Mouse (Mus musculus) myocyte (in vitro differentiated cells): Measurements from ENCODE around the gene 2410015M20Rik. TPM values are rescaled to one million over a fixed set of nuclear protein-coding genes. Genes with fewer than 3 reads are reported as not detected.
"Not testable (repeated sequence)": the region's sequence is repeated elsewhere in the genome, so short reads cannot be mapped to it uniquely, and the experiment has no call there.

ENCODE experiments used
- H3K27me3 ChIP-seq: one replicate; pipeline ENCODE4 v1.6.1; 2011; ENCODE audit not compliant: control insufficient read depth, insufficient read depth, insufficient read length
- H3K36me3 ChIP-seq: one replicate; pipeline ENCODE4 v1.6.1; 2011; ENCODE audit not compliant: control insufficient read depth, insufficient read depth
- H3K4me2 ChIP-seq: one replicate; pipeline ENCODE4 v1.6.1; 2011; ENCODE audit warnings: low read depth, control low read depth
- H3K4me3 ChIP-seq: one replicate; pipeline ENCODE4 v1.5.1; 2011; ENCODE audit warnings: mild to moderate bottlenecking, control low read depth, moderate library complexity
- H3K79me2 ChIP-seq: one replicate; pipeline ENCODE4 v1.6.1; 2011; ENCODE audit not compliant: control insufficient read depth, insufficient read depth
- H3ac ChIP-seq: one replicate; pipeline ENCODE4 v1.6.1; 2011; ENCODE audit not compliant: control insufficient read depth, insufficient read length
- CEBPB ChIP-seq: IDR thresholded peaks from 2 replicates; pipeline ENCODE4 v1.6.1; 2011; ENCODE audit warnings: mild to moderate bottlenecking, moderate library complexity; ENCODE audit not compliant: poor library complexity, insufficient read depth, severe bottlenecking
- E2F4 ChIP-seq: IDR thresholded peaks from one replicate; pipeline ENCODE4 v1.6.1; 2011; ENCODE audit warnings: mild to moderate bottlenecking, control low read depth, moderate library complexity; ENCODE audit not compliant: insufficient read depth
- MAX ChIP-seq: IDR thresholded peaks from one replicate; pipeline ENCODE4 v1.6.1; 2011; ENCODE audit warnings: low read depth, mild to moderate bottlenecking, control low read depth
- MYOD1 ChIP-seq, 3 experiments: IDR thresholded peaks; one replicate each; pipeline ENCODE4 v1.6.1; 2011; ENCODE audit warnings: control low read depth in 2 of 3, low read depth in 2 of 3, mild to moderate bottlenecking in 2 of 3, moderate library complexity in 1 of 3; ENCODE audit not compliant: insufficient read length in 2 of 3, control insufficient read depth in 1 of 3
- MYOG ChIP-seq, 3 experiments: IDR thresholded peaks; one replicate each; pipeline ENCODE4 v1.6.1; 2011; ENCODE audit warnings: control low read depth in 2 of 3, low read depth in 2 of 3, mild to moderate bottlenecking in 2 of 3; ENCODE audit not compliant: insufficient read length in 2 of 3, control insufficient read depth in 1 of 3, insufficient read depth in 1 of 3
- POLR2A ChIP-seq: IDR thresholded peaks from one replicate; pipeline ENCODE4 v1.6.1; 2011; ENCODE audit warnings: low read depth, mild to moderate bottlenecking, control low read depth, moderate library complexity; ENCODE audit not compliant: insufficient read length
- POLR2AphosphoS2 ChIP-seq: IDR thresholded peaks from one replicate; pipeline ENCODE4 v1.6.1; 2011; ENCODE audit warnings: low read depth, control low read depth; ENCODE audit not compliant: insufficient read length
- REST ChIP-seq: IDR thresholded peaks from one replicate; pipeline ENCODE4 v1.6.1; 2011; ENCODE audit warnings: mild to moderate bottlenecking, control low read depth, moderate library complexity; ENCODE audit not compliant: insufficient read depth, insufficient read length
- SRF ChIP-seq: IDR thresholded peaks from one replicate; pipeline ENCODE4 v1.6.1; 2011; ENCODE audit warnings: low read depth; ENCODE audit not compliant: control insufficient read depth, insufficient read length
- TCF12 ChIP-seq: IDR thresholded peaks from one replicate; pipeline ENCODE4 v1.6.1; 2011; ENCODE audit warnings: mild to moderate bottlenecking, control low read depth; ENCODE audit not compliant: poor library complexity, insufficient read depth, severe bottlenecking
- TCF3 ChIP-seq: IDR thresholded peaks from one replicate; pipeline ENCODE4 v1.6.1; 2011; ENCODE audit warnings: low read depth, control low read depth; ENCODE audit not compliant: insufficient read length
- USF1 ChIP-seq: IDR thresholded peaks from one replicate; pipeline ENCODE4 v1.6.1; 2011; ENCODE audit warnings: low read depth, mild to moderate bottlenecking, control low read depth, moderate library complexity
- polyA plus RNA-seq: library from polyadenylated mRNA; unstranded; fragments of >200 nt; fragmentation: generic; extraction: Trizol; gene quantifications from one replicate; pipeline ENCODE4 v1.2.1, GENCODE M21; 2012; ENCODE audit warnings: missing spikeins

Gene 2410015M20Rik
- polyA plus RNA-seq, 1 experiment, result 587 TPM

GRCm38 (mm10) chr17:56647546-56647945 is 38.0 kb upstream of the 2410015M20Rik start:
- Histone ChIP-seq H3K4me2 (no peak overlapping the region), H3K4me3 (no peak overlapping the region), H3ac (no peak overlapping the region), H3K79me2 (no peaks in the 10 kb centered on the region), H3K27me3 (peaks cover 5% of the 10 kb centered on the region), H3K36me3 (no peaks in the 10 kb centered on the region)
- no peak for TF ChIP-seq SRF
- TF ChIP-seq TCF12, result no peak
- TF ChIP-seq MYOG (IDR thresholded peaks at IDR 0.05; ENCODE audit: control insufficient read depth in 1 of 3, insufficient read depth in 1 of 3, insufficient read length in 2 of 3, low read depth in 2 of 3), result no peak
- TF ChIP-seq MAX, result no peak
- TF ChIP-seq E2F4, result no peak
- TF ChIP-seq POLR2A, result no peak
- TF ChIP-seq POLR2AphosphoS2, result no peak
- TF ChIP-seq TCF3, result no peak
- no peak for TF ChIP-seq REST
- TF ChIP-seq MYOD1 (IDR thresholded peaks at IDR 0.05; ENCODE audit: control insufficient read depth in 1 of 3, insufficient read length in 2 of 3, low read depth in 2 of 3), result no peak
- TF ChIP-seq CEBPB, result no peak
- TF ChIP-seq USF1, result no peak

- no peaks in the 10 kb centered on the region for H3K36me3 ChIP-seq
- H3K4me3 ChIP-seq, result no peak overlapping the region
- TF ChIP-seq SRF, result no peak
- no peak for TF ChIP-seq MAX
- no peak for TF ChIP-seq E2F4
- TF ChIP-seq TCF12, result no peak
- TF ChIP-seq MYOG (IDR thresholded peaks at IDR 0.05; ENCODE audit: control insufficient read depth in 1 of 3, insufficient read depth in 1 of 3, insufficient read length in 2 of 3, low read depth in 2 of 3), result no peak
- TF ChIP-seq POLR2A, result no peak
- no peak for TF ChIP-seq REST
- no peak for TF ChIP-seq CEBPB
- no peak for TF ChIP-seq TCF3
- no peak for TF ChIP-seq POLR2AphosphoS2
- no peak for TF ChIP-seq USF1
- TF ChIP-seq MYOD1 (IDR thresholded peaks at IDR 0.05; ENCODE audit: control insufficient read depth in 1 of 3, insufficient read length in 2 of 3, low read depth in 2 of 3), result no peak
- H3K27me3 ChIP-seq, result peaks cover 11% of the 10 kb centered on the region
- H3K79me2 ChIP-seq, result no peaks in the 10 kb centered on the region
- no peak overlapping the region for H3K4me2 ChIP-seq
- H3ac ChIP-seq, result no peak overlapping the region
These were observed 33.7 kb upstream of the 2410015M20Rik start for GRCm38 (mm10) chr17:56643237-56643636.

- Histone ChIP-seq H3ac (no peak overlapping the region), H3K79me2 (no peaks in the 10 kb centered on the region), H3K27me3 (peaks cover 24% of the 10 kb centered on the region), H3K4me2 (no peak overlapping the region), H3K36me3 (no peaks in the 10 kb centered on the region), H3K4me3 (no peak overlapping the region)
- TF ChIP-seq MYOD1 (IDR thresholded peaks at IDR 0.05; ENCODE audit: control insufficient read depth in 1 of 3, insufficient read length in 2 of 3, low read depth in 2 of 3) (no peak), TCF3 (no peak), MAX (no peak), CEBPB (no peak), E2F4 (no peak), TCF12 (no peak), USF1 (no peak)
These were observed 24.5 kb upstream of the 2410015M20Rik start for GRCm38 (mm10) chr17:56634023-56634422.

- Histone ChIP-seq H3K4me2 (no peak overlapping the region), H3ac (no peak overlapping the region), H3K27me3 (peaks cover 20% of the 10 kb centered on the region), H3K4me3 (no peak overlapping the region), H3K79me2 (no peaks in the 10 kb centered on the region), H3K36me3 (no peaks in the 10 kb centered on the region)
- TF ChIP-seq POLR2AphosphoS2, result no peak
These were observed 22.2 kb upstream of the 2410015M20Rik start for GRCm38 (mm10) chr17:56631807-56632206.

GRCm38 (mm10) chr17:56629800-56630781 is 20.5 kb upstream of the 2410015M20Rik start:
- not testable (repeated sequence) for H3K4me2 ChIP-seq, H3K4me3 ChIP-seq, H3ac ChIP-seq, H3K36me3 ChIP-seq
- peaks cover 19% of the 10 kb centered on the region for H3K27me3 ChIP-seq
- H3K79me2 ChIP-seq, result peaks cover 10% of the 10 kb centered on the region
